Mouse (Mus musculus): ENCODE measurements around the gene Gm5294. TPM values are rescaled to one million over a fixed set of nuclear protein-coding genes. Genes with fewer than 3 reads are reported as not detected.

The Gm5294 gene
- total RNA-seq (2014; fragmentation: Nextera tagmentation) (not detected in 2 replicates), total RNA-seq (2017) (not detected in 2 replicates), polyA plus RNA-seq (2012) (not detected in 2 replicates)

DNA sequence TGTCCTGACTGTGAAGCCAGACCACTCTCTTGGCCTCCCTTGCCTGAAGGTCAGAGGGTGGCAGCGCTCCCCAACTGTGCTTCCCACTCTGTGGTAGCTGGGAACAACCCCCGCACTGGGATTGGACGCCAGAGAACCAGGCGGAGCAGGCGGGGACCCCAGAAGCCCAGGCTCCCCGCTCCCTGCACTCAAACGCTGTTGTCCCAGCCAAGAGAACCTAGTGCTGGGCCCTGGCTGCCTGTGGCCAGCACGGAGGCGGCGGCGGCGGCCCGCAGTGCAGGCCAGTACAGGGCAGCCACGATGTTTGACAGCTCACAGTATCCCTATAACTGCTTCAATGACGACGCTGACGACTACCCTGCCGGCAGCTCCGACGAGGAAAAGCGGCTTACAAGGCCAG, at the start of gene Gm5294:
Gene Gm5294, plus strand, starts transcription at position 301 of the 400 bp plus-strand sequence.
- no peak for TF ChIP-seq POLR2AphosphoS5 (IDR thresholded peaks at IDR 0.05; ENCODE audit: insufficient replicate concordance, low read depth, low read length)
- no peak for TF ChIP-seq CTCF (IDR thresholded peaks at IDR 0.05; ENCODE audit: low read depth, low read length)
- TF ChIP-seq GATA1 (IDR thresholded peaks at IDR 0.05; ENCODE audit: borderline replicate concordance, low read length), result no peak
- TF ChIP-seq GATA2 (IDR thresholded peaks at IDR 0.05; ENCODE audit: borderline replicate concordance, low read depth, low read length), result no peak
- TF ChIP-seq TAL1 (conservative IDR thresholded peaks at IDR 0.05; ENCODE audit: low read depth, low read length), result no peak
- DNase-seq (ENCODE audit: low spot score) (no peak), ATAC-seq (ENCODE audit: extremely low read depth, insufficient number of reproducible peaks, low FRiP score, poor library complexity, severe bottlenecking) (no peak)
- Histone ChIP-seq H3K4me1 (ENCODE audit: insufficient read depth, low read depth, low read length) (no peaks in the 10 kb centered on the region), H3K36me3 (replicated peaks) (no peaks in the 10 kb centered on the region), H3K9me3 (replicated peaks) (peaks cover 18% of the 10 kb centered on the region), H3K27me3 (ENCODE audit: insufficient read depth, low read length) (no peaks in the 10 kb centered on the region), H3K4me3 (ENCODE audit: low read depth, low read length) (no peak within 1 kb of the TSS; the same call in 1 of the 2 replicates)

DNA sequence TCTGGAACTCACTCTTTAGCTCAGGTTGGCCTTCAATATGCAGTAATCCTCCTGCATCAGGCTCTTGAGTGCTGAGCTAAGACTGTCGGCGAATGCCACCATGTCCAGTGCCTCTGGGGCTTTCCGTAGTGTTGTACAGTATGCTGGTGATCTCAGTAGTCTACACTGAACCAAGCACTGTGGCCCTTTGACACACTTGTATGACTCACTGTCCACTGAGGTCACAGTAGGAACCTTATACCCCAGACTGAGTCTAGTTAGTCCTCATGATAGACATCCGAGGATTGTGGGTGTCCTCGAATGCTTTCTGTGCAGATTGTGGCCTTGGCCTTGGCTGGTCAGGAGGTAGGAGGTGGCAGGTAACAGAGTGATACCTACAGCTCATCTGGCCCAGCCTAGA, 44.8 kb upstream of the Gm5294 start:
- ATAC-seq (ENCODE audit: extremely low read depth, insufficient number of reproducible peaks, low FRiP score, poor library complexity, severe bottlenecking), result no peak
- TF ChIP-seq GATA2 (IDR thresholded peaks at IDR 0.05; ENCODE audit: borderline replicate concordance, low read depth, low read length), result no peak
- no peak for DNase-seq (ENCODE audit: low spot score)
- Histone ChIP-seq H3K9me3 (replicated peaks) (no peaks in the 10 kb centered on the region), H3K27me3 (ENCODE audit: insufficient read depth, low read length) (no peaks in the 10 kb centered on the region; the same call in 1 of the 2 replicates), H3K4me1 (ENCODE audit: insufficient read depth, low read depth, low read length) (no peaks in the 10 kb centered on the region), H3K4me3 (ENCODE audit: low read depth, low read length) (no peak overlapping the region), H3K36me3 (replicated peaks) (no peaks in the 10 kb centered on the region)

DNA sequence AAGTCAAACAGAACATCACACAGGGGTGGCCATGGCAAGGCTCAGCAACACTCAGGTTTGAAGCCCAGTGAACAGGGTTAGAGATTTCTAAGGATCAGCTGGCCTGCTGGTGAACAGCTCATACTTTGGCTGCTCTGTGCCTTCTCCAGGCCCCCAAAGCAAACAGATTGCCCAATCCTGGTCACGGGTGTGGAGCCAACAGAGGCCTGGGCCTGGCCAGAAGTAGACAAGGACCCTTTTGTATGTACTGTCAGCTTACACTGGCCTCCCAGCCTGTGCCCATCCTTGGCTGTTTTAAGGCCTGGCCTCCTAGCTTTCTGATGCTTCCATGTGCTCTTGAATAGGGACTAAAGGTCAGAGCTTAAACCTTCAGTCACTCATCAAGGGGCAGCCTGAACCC, 43.5 kb upstream of the Gm5294 start:
- TF ChIP-seq GATA1 (IDR thresholded peaks at IDR 0.05; ENCODE audit: borderline replicate concordance, low read length) (no peak), GATA2 (IDR thresholded peaks at IDR 0.05; ENCODE audit: borderline replicate concordance, low read depth, low read length) (no peak), TAL1 (conservative IDR thresholded peaks at IDR 0.05; ENCODE audit: low read depth, low read length) (no peak), CTCF (IDR thresholded peaks at IDR 0.05; ENCODE audit: low read depth, low read length) (no peak), POLR2AphosphoS5 (IDR thresholded peaks at IDR 0.05; ENCODE audit: insufficient replicate concordance, low read depth, low read length) (no peak)
- no peak for DNase-seq (ENCODE audit: low spot score)
- Histone ChIP-seq H3K4me3 (ENCODE audit: low read depth, low read length) (no peak overlapping the region), H3K9me3 (replicated peaks) (no peaks in the 10 kb centered on the region), H3K4me1 (ENCODE audit: insufficient read depth, low read depth, low read length) (no peaks in the 10 kb centered on the region), H3K36me3 (replicated peaks) (no peaks in the 10 kb centered on the region), H3K27me3 (ENCODE audit: insufficient read depth, low read length) (no peaks in the 10 kb centered on the region)
- no peak for ATAC-seq (ENCODE audit: extremely low read depth, insufficient number of reproducible peaks, low FRiP score, poor library complexity, severe bottlenecking)

DNA sequence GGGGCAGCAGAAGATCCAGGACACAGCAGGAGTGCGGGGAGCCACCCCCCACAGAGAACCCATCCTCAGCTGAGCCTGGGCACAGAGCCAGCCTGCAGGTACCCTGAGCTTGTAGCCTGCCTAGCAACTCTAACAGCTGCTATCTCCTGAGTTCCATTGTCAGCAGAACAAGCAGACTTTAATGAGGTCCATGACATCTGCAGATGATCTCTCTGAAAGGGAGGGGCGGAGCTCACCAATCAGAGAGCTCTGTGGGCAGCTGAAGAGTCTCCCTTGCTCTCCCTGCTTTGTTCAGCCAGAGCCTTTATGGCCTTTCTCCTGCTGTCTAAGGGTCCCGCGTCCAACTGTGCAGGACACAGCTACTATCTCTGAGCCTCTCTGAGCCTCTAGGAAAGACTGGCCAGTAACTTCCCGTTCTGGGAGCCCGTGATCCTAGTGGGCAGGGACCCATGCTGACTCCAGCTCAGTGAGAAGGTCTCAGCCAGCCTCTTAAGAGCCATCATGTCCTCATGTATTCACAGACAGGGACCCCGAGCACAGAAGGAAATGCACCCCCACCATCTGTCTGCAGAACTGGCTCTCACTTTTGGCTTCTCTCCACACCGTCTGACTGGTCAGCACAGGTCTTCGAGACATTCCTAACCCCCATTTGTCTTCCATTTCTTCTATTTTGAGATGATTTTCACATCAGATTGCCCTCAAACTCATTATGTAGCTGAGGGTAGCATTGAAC, 41.0 kb upstream of the Gm5294 start:
- H3K4me1 ChIP-seq (ENCODE audit: insufficient read depth, low read depth, low read length), result no peaks in the 10 kb centered on the region
- H3K9me3 ChIP-seq (replicated peaks), result no peaks in the 10 kb centered on the region
- no peaks in the 10 kb centered on the region for H3K36me3 ChIP-seq (replicated peaks)
- ATAC-seq (ENCODE audit: extremely low read depth, insufficient number of reproducible peaks, low FRiP score, poor library complexity, severe bottlenecking), result no peak
- H3K4me3 ChIP-seq (ENCODE audit: low read depth, low read length), result no peak overlapping the region
- DNase-seq (ENCODE audit: low spot score), result no peak
- H3K27me3 ChIP-seq (ENCODE audit: insufficient read depth, low read length), result no peaks in the 10 kb centered on the region
- TF ChIP-seq TAL1 (conservative IDR thresholded peaks at IDR 0.05; ENCODE audit: low read depth, low read length) (no peak), GATA1 (IDR thresholded peaks at IDR 0.05; ENCODE audit: borderline replicate concordance, low read length) (no peak), POLR2AphosphoS5 (IDR thresholded peaks at IDR 0.05; ENCODE audit: insufficient replicate concordance, low read depth, low read length) (no peak), GATA2 (IDR thresholded peaks at IDR 0.05; ENCODE audit: borderline replicate concordance, low read depth, low read length) (no peak)

DNA sequence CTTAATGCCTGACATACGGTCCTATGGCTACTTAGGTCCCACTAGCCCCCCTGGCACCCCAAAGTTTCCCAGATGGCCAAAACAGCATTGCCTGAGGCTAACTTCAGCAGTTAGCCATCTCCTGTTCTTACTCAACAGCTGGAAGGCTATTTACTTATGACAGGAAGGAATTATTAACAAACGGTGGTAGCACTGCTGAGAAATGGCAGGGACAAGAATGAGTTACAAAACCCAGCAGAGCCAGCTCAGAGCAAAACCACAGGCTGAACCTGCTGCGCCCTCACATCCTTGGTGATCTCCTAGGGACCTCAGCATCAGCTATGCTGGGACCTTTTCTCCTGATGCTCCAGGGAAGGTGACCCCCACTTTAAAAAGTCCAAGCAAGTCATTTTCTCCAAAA, 40.2 kb upstream of the Gm5294 start:
- TF ChIP-seq CTCF (IDR thresholded peaks at IDR 0.05; ENCODE audit: low read depth, low read length) (no peak), GATA2 (IDR thresholded peaks at IDR 0.05; ENCODE audit: borderline replicate concordance, low read depth, low read length) (no peak), POLR2AphosphoS5 (IDR thresholded peaks at IDR 0.05; ENCODE audit: insufficient replicate concordance, low read depth, low read length) (no peak), TAL1 (conservative IDR thresholded peaks at IDR 0.05; ENCODE audit: low read depth, low read length) (no peak), GATA1 (IDR thresholded peaks at IDR 0.05; ENCODE audit: borderline replicate concordance, low read length) (no peak)

DNA sequence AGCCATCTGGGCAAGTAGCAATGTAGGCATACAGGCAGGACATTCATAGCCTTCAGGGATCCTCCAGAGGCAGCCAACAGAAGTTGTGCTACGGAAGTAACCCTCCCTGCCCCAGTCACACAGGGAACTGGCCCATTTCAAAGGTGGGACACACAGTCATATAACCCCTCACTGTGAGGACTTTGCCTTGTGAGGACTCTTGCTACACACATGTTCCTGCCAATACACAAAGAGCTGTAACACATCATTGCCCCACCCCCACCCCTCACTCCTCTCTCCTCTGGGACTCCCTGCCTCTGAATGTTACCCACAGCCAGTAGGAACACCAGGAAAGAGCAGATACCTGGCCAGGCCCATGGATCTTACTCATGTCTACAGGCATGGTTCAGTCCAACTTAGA, 37.2 kb upstream of the Gm5294 start:
- DNase-seq (ENCODE audit: low spot score) (no peak), ATAC-seq (ENCODE audit: extremely low read depth, insufficient number of reproducible peaks, low FRiP score, poor library complexity, severe bottlenecking) (no peak)
- H3K27me3 ChIP-seq (ENCODE audit: insufficient read depth, low read length), result no peaks in the 10 kb centered on the region
- no peak overlapping the region for H3K4me3 ChIP-seq (ENCODE audit: low read depth, low read length)
- no peaks in the 10 kb centered on the region for H3K36me3 ChIP-seq (replicated peaks)
- TF ChIP-seq POLR2AphosphoS5 (IDR thresholded peaks at IDR 0.05; ENCODE audit: insufficient replicate concordance, low read depth, low read length) (no peak), GATA2 (IDR thresholded peaks at IDR 0.05; ENCODE audit: borderline replicate concordance, low read depth, low read length) (no peak), TAL1 (conservative IDR thresholded peaks at IDR 0.05; ENCODE audit: low read depth, low read length) (no peak), CTCF (IDR thresholded peaks at IDR 0.05; ENCODE audit: low read depth, low read length) (no peak), GATA1 (IDR thresholded peaks at IDR 0.05; ENCODE audit: borderline replicate concordance, low read length) (no peak)
- no peaks in the 10 kb centered on the region for H3K9me3 ChIP-seq (replicated peaks)
- no peaks in the 10 kb centered on the region for H3K4me1 ChIP-seq (ENCODE audit: insufficient read depth, low read depth, low read length)

More for the DNA sequence above, 40.2 kb upstream of the Gm5294 start:
- Histone ChIP-seq H3K9me3 (replicated peaks) (no peaks in the 10 kb centered on the region), H3K4me3 (ENCODE audit: low read depth, low read length) (no peak overlapping the region), H3K36me3 (replicated peaks) (no peaks in the 10 kb centered on the region), H3K27me3 (ENCODE audit: insufficient read depth, low read length) (no peaks in the 10 kb centered on the region), H3K4me1 (ENCODE audit: insufficient read depth, low read depth, low read length) (no peaks in the 10 kb centered on the region)
- no peak for DNase-seq (ENCODE audit: low spot score)
- ATAC-seq (ENCODE audit: extremely low read depth, insufficient number of reproducible peaks, low FRiP score, poor library complexity, severe bottlenecking), result no peak
